Comparison of ENCODE assay signal across 19 mouse cellular contexts in the genomic region with DNA sequence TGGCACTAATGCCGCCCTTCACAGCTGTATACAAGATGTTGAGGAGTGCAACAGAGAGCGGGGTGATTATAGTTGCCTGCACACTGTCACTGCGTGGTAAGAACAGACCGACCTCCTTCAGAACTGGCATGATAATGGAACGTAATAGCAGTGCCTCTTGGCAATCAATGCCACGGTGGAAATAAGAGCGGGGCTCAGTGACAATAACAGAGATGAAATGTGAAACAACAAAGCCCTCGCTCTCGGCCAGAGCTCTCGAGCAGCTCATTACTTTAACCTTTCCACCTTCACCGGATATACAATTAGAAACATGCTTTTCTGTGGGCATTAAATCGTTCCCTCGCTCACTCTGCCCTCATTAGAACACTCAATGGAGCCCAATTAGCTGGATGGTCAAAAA.
DNase-seq lines count a peak whose midpoint lies in the region; ATAC-seq and TF ChIP-seq lines count a peak whose summit lies in the region.
"Had no signal": no experiment of that assay in that cellular context is flagged by ENCODE, and none has a peak within 500 bp of the region (broad histone marks: within the 10 kb centered on the region; RNA-seq: fewer than 3 reads in every experiment).

No protein-coding gene starts in this region.

- no peaks in the 10 kb centered on the region for H3K9me3 ChIP-seq in CH12.LX (replicated peaks; ENCODE audit: low read length)
- no peaks in the 10 kb centered on the region for H3K9me3 ChIP-seq in embryonic facial prominence, embryonic 11.5 days (replicated peaks; ENCODE audit: control insufficient read depth, low read length)
- no peaks in the 10 kb centered on the region for H3K9me3 ChIP-seq in forebrain, embryonic 14.5 days (replicated peaks; ENCODE audit: control insufficient read depth, low read length)
- no peaks in the 10 kb centered on the region for H3K9me3 ChIP-seq in limb, embryonic 13.5 days
- no peaks in the 10 kb centered on the region for H3K9me3 ChIP-seq in liver, embryonic 11.5 days (ENCODE audit: control insufficient read depth, low read length)
- H3K9me3 ChIP-seq: limb, embryonic 15.5 days; neural tube, embryonic 15.5 days had no signal

- dilution Hi-C loops in CH12.LX (cut with MboI; ENCODE audit: extremely low pct_ligation_motif_present, extremely low pct_unique_long_range_greater_than_20kb, low sequenced_read_pairs) = no loop called here

- H3K27me3 ChIP-seq in CH12.LX (replicated peaks) = no peaks in the 10 kb centered on the region
- no peaks in the 10 kb centered on the region for H3K27me3 ChIP-seq in embryonic facial prominence, embryonic 11.5 days (ENCODE audit: control insufficient read depth, insufficient read depth, low read length)
- H3K27me3 ChIP-seq in forebrain, embryonic 14.5 days (replicated peaks; ENCODE audit: control insufficient read depth, insufficient read depth, low read length) = 0 out of 2 replicates have a peak, but pooled peaks cover 3% of the 10 kb centered on the region
- no peaks in the 10 kb centered on the region for H3K27me3 ChIP-seq in limb, embryonic 13.5 days
- H3K27me3 ChIP-seq in liver, embryonic 11.5 days (replicated peaks; ENCODE audit: control insufficient read depth, insufficient read depth, low read length) = no peaks in the 10 kb centered on the region
- H3K27me3 ChIP-seq: limb, embryonic 15.5 days; neural tube, embryonic 15.5 days had no signal

- no peak for TF ChIP-seq POLR2A in CH12.LX (IDR thresholded peaks at IDR 0.05; ENCODE audit: low read depth, low read length)

- TF ChIP-seq RAD21 in CH12.LX (IDR thresholded peaks at IDR 0.05; ENCODE audit: low read depth, low read length) = no peak

- H3K9ac ChIP-seq in CH12.LX (ENCODE audit: insufficient read depth, low read depth) = no peak overlapping the region
- no peak overlapping the region for H3K9ac ChIP-seq in embryonic facial prominence, embryonic 11.5 days (replicated peaks; ENCODE audit: low read length)
- H3K9ac ChIP-seq in forebrain, embryonic 14.5 days (ENCODE audit: low read length) = no peak overlapping the region
- H3K9ac ChIP-seq in limb, embryonic 13.5 days = 0 out of 2 replicates have a peak overlapping the region, but pooled peaks have one; percentile 5
- no peak overlapping the region for H3K9ac ChIP-seq in liver, embryonic 11.5 days (ENCODE audit: low read depth, low read length)
- H3K9ac ChIP-seq: limb, embryonic 15.5 days; neural tube, embryonic 15.5 days had no signal

- no peaks in the 10 kb centered on the region for H3K4me1 ChIP-seq in CH12.LX (ENCODE audit: control insufficient read depth in 1 of 2, insufficient read depth in 2 of 2)
- H3K4me1 ChIP-seq in embryonic facial prominence, embryonic 11.5 days (ENCODE audit: control insufficient read depth, insufficient read depth, low read length) = no peaks in the 10 kb centered on the region
- peaks cover 6% of the 10 kb centered on the region for H3K4me1 ChIP-seq in forebrain, embryonic 14.5 days (ENCODE audit: control insufficient read depth, insufficient read depth, low read length)
- peaks cover 18% of the 10 kb centered on the region; the same call in 1 of the 2 replicates for H3K4me1 ChIP-seq in limb, embryonic 13.5 days
- H3K4me1 ChIP-seq in liver, embryonic 11.5 days (replicated peaks; ENCODE audit: control insufficient read depth, insufficient read depth, low read length) = no peaks in the 10 kb centered on the region
- H3K4me1 ChIP-seq: limb, embryonic 15.5 days; neural tube, embryonic 15.5 days had no signal

- TF ChIP-seq EP300 in CH12.LX (IDR thresholded peaks at IDR 0.05; ENCODE audit: low read length) = no peak

- intact Hi-C loops in heart, postnatal 36 days (cut with DNase I) = no loop called here

- no peak overlapping the region for H3K27ac ChIP-seq in CH12.LX (ENCODE audit: insufficient read depth, low read depth)
- no peak overlapping the region for H3K27ac ChIP-seq in embryonic facial prominence, embryonic 11.5 days (replicated peaks; ENCODE audit: low read depth, low read length)
- H3K27ac ChIP-seq in forebrain, embryonic 14.5 days (ENCODE audit: low read depth, low read length) = no peak overlapping the region
- H3K27ac ChIP-seq in limb, embryonic 13.5 days = no peak overlapping the region; the same call in 1 of the 2 replicates
- no peak overlapping the region for H3K27ac ChIP-seq in liver, embryonic 11.5 days (ENCODE audit: low read depth, low read length)
- H3K27ac ChIP-seq: limb, embryonic 15.5 days; neural tube, embryonic 15.5 days had no signal

- H3K79me2 ChIP-seq in CH12.LX (replicated peaks; ENCODE audit: control insufficient read depth, extremely low read depth, insufficient read depth, poor library complexity, severe bottlenecking) = no peaks in the 10 kb centered on the region

- DNase-seq in CH12.LX (ENCODE audit: extremely low read depth) = no peak
- DNase-seq in embryonic facial prominence, embryonic 11.5 days (ENCODE audit: low spot score) = peak; percentile 68
- peak; percentile 48 for DNase-seq in forebrain, embryonic 14.5 days (ENCODE audit: low spot score)
- no peak for DNase-seq in heart, postnatal 36 days
- DNase-seq in liver, embryonic 11.5 days (ENCODE audit: low spot score) = no peak
- DNase-seq: adrenal gland, adult 2 months; cerebellum, adult 11-12 months; heart, postnatal 14 days; kidney, adult 9 months; kidney, postnatal 4 days; lung, adult 18-20 months; lung, postnatal 36 days; thymus, postnatal 14 days had no signal

- H3K4me2 ChIP-seq in CH12.LX (ENCODE audit: insufficient read depth, low read depth, poor library complexity, severe bottlenecking) = peak overlapping the region; percentile 16; the same call in 1 of the 2 replicates
- H3K4me2 ChIP-seq in embryonic facial prominence, embryonic 11.5 days (ENCODE audit: low read depth, low read length) = 0 out of 2 replicates have a peak overlapping the region, but pooled peaks have one; percentile 6
- H3K4me2 ChIP-seq in forebrain, embryonic 14.5 days (ENCODE audit: low read length) = peak overlapping the region; percentile 22
- peak overlapping the region; percentile 31 for H3K4me2 ChIP-seq in limb, embryonic 13.5 days (replicated peaks)
- H3K4me2 ChIP-seq in liver, embryonic 11.5 days = no peak overlapping the region
- H3K4me2 ChIP-seq: limb, embryonic 15.5 days; neural tube, embryonic 15.5 days had no signal

- no peak for TF ChIP-seq CTCF in CH12.LX (conservative IDR thresholded peaks at IDR 0.05 in 1 of 2, IDR thresholded peaks at IDR 0.05 in 1 of 2; ENCODE audit: low read depth in 2 of 2, low read length in 2 of 2)

- peak; percentile 87 for ATAC-seq in embryonic facial prominence, embryonic 11.5 days (replicated peaks; ENCODE audit: insufficient number of reproducible peaks, low FRiP score, low TSS enrichment, low read depth)
- peak; percentile 85 for ATAC-seq in forebrain, embryonic 14.5 days
- ATAC-seq in limb, embryonic 13.5 days (ENCODE audit: low FRiP score, low read depth) = peak; percentile 59; the same call in 1 of the 2 replicates
- no peak for ATAC-seq in monocyte, adult 5-6 weeks (replicated peaks; ENCODE audit: insufficient number of reproducible peaks, low FRiP score, low TSS enrichment, poor library complexity, severe bottlenecking)
- no peak for ATAC-seq in liver, embryonic 11.5 days (replicated peaks; ENCODE audit: low FRiP score)
- ATAC-seq: hindbrain, embryonic 16.5 days had no signal

- WGBS in embryonic facial prominence, embryonic 11.5 days = 25% methylated on average over 13 of the region's 13 CpGs
- WGBS in forebrain, embryonic 14.5 days = 3% methylated on average over 13 of the region's 13 CpGs
- WGBS in limb, embryonic 13.5 days = 10% methylated on average over 13 of the region's 13 CpGs
- 75% methylated on average over 13 of the region's 13 CpGs for WGBS in liver, embryonic 11.5 days

- H3K36me3 ChIP-seq in CH12.LX (replicated peaks in 1 of 2; ENCODE audit: control insufficient read depth in 1 of 2, insufficient read depth in 1 of 2, low read length in 1 of 2) = no peaks in the 10 kb centered on the region
- H3K36me3 ChIP-seq in embryonic facial prominence, embryonic 11.5 days (replicated peaks; ENCODE audit: control insufficient read depth, insufficient read depth, low read depth, low read length) = no peaks in the 10 kb centered on the region
- H3K36me3 ChIP-seq in forebrain, embryonic 14.5 days (ENCODE audit: control insufficient read depth, insufficient read depth, low read length) = no peaks in the 10 kb centered on the region
- H3K36me3 ChIP-seq in limb, embryonic 13.5 days = no peaks in the 10 kb centered on the region
- H3K36me3 ChIP-seq in liver, embryonic 11.5 days (ENCODE audit: control insufficient read depth, insufficient read depth, low read length) = no peaks in the 10 kb centered on the region
- H3K36me3 ChIP-seq: G1E; limb, embryonic 15.5 days; neural tube, embryonic 15.5 days had no signal

- no peak overlapping the region for H3K4me3 ChIP-seq in CH12.LX (replicated peaks in 1 of 3; ENCODE audit: low read depth in 2 of 3, low read length in 2 of 3, poor library complexity in 1 of 3)
- no peak overlapping the region for H3K4me3 ChIP-seq in embryonic facial prominence, embryonic 11.5 days (ENCODE audit: low read depth, low read length)
- H3K4me3 ChIP-seq in forebrain, embryonic 14.5 days (ENCODE audit: low read depth, low read length) = no peak overlapping the region
- H3K4me3 ChIP-seq in limb, embryonic 13.5 days = no peak overlapping the region
- H3K4me3 ChIP-seq in liver, embryonic 11.5 days (ENCODE audit: low read depth, low read length) = no peak overlapping the region
- H3K4me3 ChIP-seq: limb, embryonic 15.5 days; neural tube, embryonic 15.5 days had no signal

- in situ Hi-C loops in CH12.LX (cut with MboI; ENCODE audit: low pct_ligation_motif_present, low pct_unique_long_range_greater_than_20kb, low sequenced_read_pairs) = no loop called here

TF ChIP-seq in CH12.LX, 34 proteins besides CTCF, POLR2A, EP300 and RAD21:
- TF ChIP-seq JUN (IDR thresholded peaks at IDR 0.05; ENCODE audit: insufficient read depth, low read depth, low read length) (no peak), PAX5 (IDR thresholded peaks at IDR 0.05; ENCODE audit: low read length) (no peak), USF1 (IDR thresholded peaks at IDR 0.05; ENCODE audit: low read depth, low read length) (no peak), SMC3 (IDR thresholded peaks at IDR 0.05; ENCODE audit: low read depth, low read length) (no peak), ELF1 (IDR thresholded peaks at IDR 0.05; ENCODE audit: low read depth, low read length) (no peak), MAX (IDR thresholded peaks at IDR 0.05; ENCODE audit: low read length) (no peak), ZC3H11A (IDR thresholded peaks at IDR 0.05; ENCODE audit: low read depth, low read length) (no peak), ZNF384 (IDR thresholded peaks at IDR 0.05; ENCODE audit: low read depth, low read length) (no peak), KAT2A (IDR thresholded peaks at IDR 0.05; ENCODE audit: insufficient replicate concordance, low read length) (no peak), MAFK (IDR thresholded peaks at IDR 0.05; ENCODE audit: insufficient replicate concordance, low read length) (no peak)
TF ChIP-seq in CH12.LX: peak in this region for 0.

Comparison
In these comparisons a context has a peak if more than half of its experiments do, and no peak if none do; other contexts are left out.
1. DNase-seq: peak in embryonic facial prominence, embryonic 11.5 days (single experiment) and forebrain, embryonic 14.5 days (single experiment); none in CH12.LX (single experiment), heart, postnatal 36 days (0 of 2) and liver, embryonic 11.5 days (single experiment).
2. ATAC-seq: peak in embryonic facial prominence, embryonic 11.5 days (single experiment), forebrain, embryonic 14.5 days (single experiment) and limb, embryonic 13.5 days (single experiment); none in monocyte, adult 5-6 weeks (single experiment) and liver, embryonic 11.5 days (single experiment).